Mouse (Mus musculus) heart, postnatal 0 days (tissue): ENCODE measurements around the gene Dhcr24.

Source experiments
- CTCF ChIP-seq: IDR thresholded peaks from 2 replicates; pipeline ENCODE4 v1.5.1; 2016; ENCODE audit warnings: antibody characterized with exemption, control low read depth, low read depth
- EP300 ChIP-seq: IDR thresholded peaks from 2 replicates; pipeline ENCODE4 v1.6.1; 2016; ENCODE audit warnings: antibody characterized with exemption, low read depth

GRCm38 (mm10) chr4:106527856-106528547 is 32.8 kb upstream of the Dhcr24 start:
- TF ChIP-seq CTCF (peak; percentile 22; the same call in 1 of the 2 replicates), EP300 (no peak)
